Mouse (Mus musculus) bone marrow, adult 2 months (tissue): Measurements from ENCODE around the gene Prokr1. TPM values are rescaled to one million over a fixed set of nuclear protein-coding genes. Genes with fewer than 3 reads are reported as not detected.
"Not testable (repeated sequence)": the region's sequence is repeated elsewhere in the genome, so short reads cannot be mapped to it uniquely, and the experiment has no call there.

ENCODE experiments used
- H3K27ac ChIP-seq: fragments of 200-500 bp; 2 replicates; pipeline ENCODE4 v1.5.1; 2012; ENCODE audit warnings: low read depth, mild to moderate bottlenecking, control low read depth, inconsistent platforms, low read length; ENCODE audit not compliant: control insufficient read depth, poor library complexity, insufficient read depth
- H3K4me1 ChIP-seq: fragments of 200-500 bp; 2 replicates; pipeline ENCODE4 v1.6.1; 2011; ENCODE audit warnings: low read length; ENCODE audit not compliant: control insufficient read depth, insufficient read depth
- H3K4me3 ChIP-seq: fragments of 200-500 bp; replicated peaks from 2 replicates; pipeline ENCODE3; 2011; ENCODE audit warnings: mild to moderate bottlenecking, low read depth, low read length, control low read depth; ENCODE audit not compliant: control insufficient read depth
- CTCF ChIP-seq: fragments of 200-500 bp; IDR thresholded peaks from 2 replicates; pipeline ENCODE4 v1.5.1; 2011; ENCODE audit warnings: low read length, control low read depth; ENCODE audit not compliant: control insufficient read depth, insufficient read depth
- POLR2A ChIP-seq: fragments of 200-500 bp; IDR thresholded peaks from 2 replicates; pipeline ENCODE4 v1.6.1; 2011; ENCODE audit warnings: low read depth, mild to moderate bottlenecking, control low read depth, low read length, borderline replicate concordance; ENCODE audit not compliant: control insufficient read depth
- WGBS: fragments of 180-500 bp; shearing (Covaris S2); methylation state at CpG from one replicate; pipeline ENCODE4 v1.1.7; 2018; 5-methylcytosine and 5-hydroxymethylcytosine counted together
- polyA plus RNA-seq: library from polyadenylated mRNA; stranded (reverse); fragments of >200 nt; gene quantifications from 2 replicates; pipeline ENCODE4 v1.2.4, GENCODE M21; 2011; ENCODE audit warnings: low replicate concordance; ENCODE audit not compliant: missing spikeins, insufficient read depth, insufficient read length

The Prokr1 gene
- 1.6 and 2.0 TPM in 2 replicates for polyA plus RNA-seq

- 5% methylated on average over 34 of the region's 34 CpGs for WGBS
- TF ChIP-seq POLR2A (0 out of 2 replicates have a peak, but pooled peaks have one; percentile 5), CTCF (no peak)
- H3K4me1 ChIP-seq = no peaks in the 10 kb centered on the region
- peak within 1 kb of the TSS; percentile 69 for H3K4me3 ChIP-seq
- H3K27ac ChIP-seq = no peak within 1 kb of the TSS; the same call in 1 of the 2 replicates
Measured at GRCm38 (mm10) chr6:87590394-87591281, at the start of gene Prokr1. Gene Prokr1 (minus strand): TSS chr6:87590743.

GRCm38 (mm10) chr6:87638134-87638660 lies 47.7 kb upstream of the Prokr1 start:
- TF ChIP-seq CTCF (no peak), POLR2A (no peak)
- H3K4me3 ChIP-seq = no peak overlapping the region
- no peak overlapping the region for H3K27ac ChIP-seq
- no peaks in the 10 kb centered on the region for H3K4me1 ChIP-seq
- WGBS = 91% methylated on average over 11 of the region's 11 CpGs

GRCm38 (mm10) chr6:87632176-87632575 lies 41.6 kb upstream of the Prokr1 start:
- 84% methylated on average over 4 of the region's 4 CpGs for WGBS
- no peak for TF ChIP-seq CTCF
- TF ChIP-seq POLR2A = no peak

GRCm38 (mm10) chr6:87628936-87629335 lies 38.4 kb upstream of the Prokr1 start:
- not testable (repeated sequence) for H3K27ac ChIP-seq, H3K4me1 ChIP-seq, H3K4me3 ChIP-seq
- WGBS = 83% methylated on average over 15 of the region's 15 CpGs

More at GRCm38 (mm10) chr6:87632176-87632575, 41.6 kb upstream of the Prokr1 start:
- Histone ChIP-seq H3K4me3 (no peak overlapping the region), H3K27ac (no peak overlapping the region), H3K4me1 (no peaks in the 10 kb centered on the region)

- H3K27ac ChIP-seq = no peak overlapping the region
- 90% methylated on average over 3 of the region's 3 CpGs for WGBS
- TF ChIP-seq CTCF (no peak), POLR2A (no peak)
- H3K4me3 ChIP-seq = no peak overlapping the region
- no peaks in the 10 kb centered on the region for H3K4me1 ChIP-seq
Measured at GRCm38 (mm10) chr6:87623151-87623550, 32.6 kb upstream of the Prokr1 start.

GRCm38 (mm10) chr6:87621281-87621680 lies 30.7 kb upstream of the Prokr1 start:
- TF ChIP-seq POLR2A = no peak
- no peak for TF ChIP-seq CTCF
- no peaks in the 10 kb centered on the region for H3K4me1 ChIP-seq
- H3K4me3 ChIP-seq = no peak overlapping the region
- H3K27ac ChIP-seq = no peak overlapping the region
- WGBS = 84% methylated on average over 3 of the region's 3 CpGs

GRCm38 (mm10) chr6:87618021-87618420 lies 27.5 kb upstream of the Prokr1 start:
- Histone ChIP-seq H3K27ac (no peak overlapping the region), H3K4me3 (no peak overlapping the region), H3K4me1 (no peaks in the 10 kb centered on the region)
- WGBS = 69% methylated on average over 8 of the region's 8 CpGs
- no peak for TF ChIP-seq POLR2A
- no peak for TF ChIP-seq CTCF

- TF ChIP-seq POLR2A = no peak
- no peak for TF ChIP-seq CTCF
- H3K27ac ChIP-seq = no peak overlapping the region
- H3K4me1 ChIP-seq = no peaks in the 10 kb centered on the region
- 84% methylated on average over 14 of the region's 14 CpGs for WGBS
- H3K4me3 ChIP-seq = no peak overlapping the region
Measured at GRCm38 (mm10) chr6:87615696-87616083, 25.1 kb upstream of the Prokr1 start.

GRCm38 (mm10) chr6:87614794-87615695 lies 24.5 kb upstream of the Prokr1 start:
- H3K4me1 ChIP-seq = no peaks in the 10 kb centered on the region
- no peak for TF ChIP-seq POLR2A
- TF ChIP-seq CTCF = peak; percentile 59; the same call in 1 of the 2 replicates
- H3K4me3 ChIP-seq = no peak overlapping the region
- H3K27ac ChIP-seq = no peak overlapping the region
- WGBS = 51% methylated on average over 11 of the region's 11 CpGs
